Mouse (Mus musculus) stomach, postnatal 0 days (tissue): ENCODE results near the gene Icam2. TPM values are rescaled to one million over a fixed set of nuclear protein-coding genes. Genes with fewer than 3 reads are reported as not detected.
A peak's percentile ranks its signal among the peaks of the same experiment; 100 is the strongest.

ENCODE experiments used
- ATAC-seq: fragments of 200-750 bp; cut with Nextera tagmentation; 2 replicates; pipeline ENCODE4 v1.8.0; 2017; ENCODE audit not compliant: low FRiP score, low TSS enrichment
- DNase-seq: peaks from one replicate; pipeline ENCODE4 v3.0.0-alpha.2; 2016; ENCODE audit warnings: low spot score
- H3K27ac ChIP-seq: fragments of 300-500 bp; sonication (generic); replicated peaks from 2 replicates; pipeline ENCODE4 v1.5.1; 2014; ENCODE audit warnings: mild to moderate bottlenecking, control low read depth
- H3K27me3 ChIP-seq: fragments of 300-500 bp; sonication (generic); 2 replicates; pipeline ENCODE4 v1.6.1; 2014; ENCODE audit warnings: low read length; ENCODE audit not compliant: control insufficient read depth, insufficient read depth
- H3K36me3 ChIP-seq: fragments of 300-500 bp; sonication (generic); 2 replicates; pipeline ENCODE4 v1.6.1; 2014; ENCODE audit warnings: low read length, mixed read lengths; ENCODE audit not compliant: control insufficient read depth, insufficient read depth
- H3K4me1 ChIP-seq: fragments of 300-500 bp; sonication (generic); replicated peaks from 2 replicates; pipeline ENCODE4 v1.6.1; 2014; ENCODE audit warnings: antibody characterized with exemption; ENCODE audit not compliant: control insufficient read depth, insufficient read depth
- H3K4me2 ChIP-seq: fragments of 300-500 bp; sonication (generic); replicated peaks from 2 replicates; pipeline ENCODE4 v1.6.1; 2014; ENCODE audit warnings: low read depth, mild to moderate bottlenecking, control low read depth, moderate library complexity
- H3K4me3 ChIP-seq: fragments of 300-500 bp; sonication (generic); 2 replicates; pipeline ENCODE4 v1.5.1; 2014; ENCODE audit warnings: low read depth, low read length, control low read depth
- H3K9ac ChIP-seq: fragments of 300-500 bp; sonication (generic); 2 replicates; pipeline ENCODE4 v1.6.1; 2014; ENCODE audit warnings: mild to moderate bottlenecking, low read length, control low read depth, mixed read lengths
- H3K9me3 ChIP-seq: fragments of 300-500 bp; sonication (generic); 2 replicates; pipeline ENCODE4 v1.6.1; 2016; ENCODE audit warnings: low read length; ENCODE audit not compliant: control insufficient read depth
- CTCF ChIP-seq: IDR thresholded peaks from 2 replicates; pipeline ENCODE4 v1.5.1; 2016; ENCODE audit warnings: antibody characterized with exemption, low read depth, mild to moderate bottlenecking, moderate library complexity
- EP300 ChIP-seq: optimal IDR thresholded peaks from 2 replicates; pipeline ENCODE3; 2016; ENCODE audit warnings: antibody characterized with exemption
- WGBS: fragments of 180-500 bp; shearing (Covaris S2); extraction: QIAGEN DNeasy Blood & Tissue Kit; methylation state at CpG from one replicate; pipeline ENCODE4 v1.1.7; 2014; 5-methylcytosine and 5-hydroxymethylcytosine counted together
- polyA plus RNA-seq: library from polyadenylated mRNA; unstranded; fragments of >200 nt; fragmentation: Nextera tagmentation; extraction: Ambion mirVana; gene quantifications from 2 replicates; pipeline ENCODE4 v1.2.1, GENCODE M21; 2015

Icam2 gene
- polyA plus RNA-seq, 1 experiment from 2014 or later = 12.7 TPM

DNA sequence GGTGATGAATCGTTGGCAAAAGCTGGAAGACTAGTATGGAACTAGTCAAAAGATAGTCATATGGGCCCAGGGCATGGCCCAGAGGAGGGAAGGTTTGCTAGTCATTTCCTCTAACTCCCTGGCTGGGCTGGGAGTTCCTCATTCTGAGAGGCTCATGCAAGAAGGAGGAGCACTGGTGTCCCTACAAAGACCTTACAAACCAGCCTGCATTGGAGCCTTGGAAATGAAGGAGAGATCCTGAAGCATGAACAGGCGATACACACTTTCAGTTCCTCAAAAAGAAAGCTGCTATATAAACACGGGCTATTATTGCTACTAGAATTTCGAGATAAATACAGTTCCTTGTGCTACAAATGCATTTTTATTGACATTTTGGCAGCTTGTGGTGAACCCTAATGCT lies 40.2 kb upstream of the Icam2 start:
- H3K27ac ChIP-seq = no peak overlapping the region
- no peak overlapping the region for H3K4me3 ChIP-seq
- peaks cover 2% of the 10 kb centered on the region for H3K36me3 ChIP-seq
- ATAC-seq (no peak), DNase-seq (no peak)
- H3K4me2 ChIP-seq = no peak overlapping the region
- TF ChIP-seq CTCF (no peak), EP300 (no peak)
- 56% methylated on average over 4 of the region's 4 CpGs for WGBS
- no peaks in the 10 kb centered on the region for H3K9me3 ChIP-seq
- H3K9ac ChIP-seq = no peak overlapping the region
- no peaks in the 10 kb centered on the region for H3K4me1 ChIP-seq
- H3K27me3 ChIP-seq = no peaks in the 10 kb centered on the region

GRCm38 (mm10) chr11:106426447-106426846 lies 38.6 kb upstream of the Icam2 start:
- Histone ChIP-seq H3K9me3 (no peaks in the 10 kb centered on the region), H3K27ac (no peak overlapping the region), H3K9ac (no peak overlapping the region), H3K27me3 (no peaks in the 10 kb centered on the region), H3K4me1 (no peaks in the 10 kb centered on the region), H3K4me2 (no peak overlapping the region), H3K36me3 (peaks cover 6% of the 10 kb centered on the region), H3K4me3 (no peak overlapping the region)
- no peak for TF ChIP-seq CTCF
- ATAC-seq (no peak), DNase-seq (no peak)
- WGBS = 92% methylated on average over 4 of the region's 4 CpGs

DNA sequence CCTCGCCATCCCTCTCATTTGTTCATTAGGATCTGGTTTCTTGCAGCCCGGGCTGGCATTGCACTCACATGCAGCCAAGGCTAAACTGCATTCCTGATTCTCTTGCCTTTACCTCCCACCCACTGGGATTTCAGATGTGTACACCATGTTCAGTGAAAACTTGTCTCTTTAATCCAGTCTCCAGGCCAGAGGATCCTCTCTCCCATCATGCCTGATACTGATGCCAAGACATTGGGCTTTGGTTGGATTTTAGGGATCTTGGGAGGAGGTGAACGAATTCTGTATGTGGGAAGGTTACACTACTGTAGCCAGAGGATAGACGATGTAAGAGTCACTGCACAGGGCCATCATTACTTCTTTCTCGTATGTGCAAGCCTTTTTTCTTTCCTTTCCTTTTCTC lies 37.3 kb upstream of the Icam2 start:
- 93% methylated on average over 5 of the region's 5 CpGs for WGBS
- Histone ChIP-seq H3K27ac (no peak overlapping the region), H3K36me3 (peaks cover 6% of the 10 kb centered on the region), H3K9me3 (no peaks in the 10 kb centered on the region), H3K4me1 (no peaks in the 10 kb centered on the region), H3K4me3 (no peak overlapping the region), H3K4me2 (no peak overlapping the region), H3K9ac (no peak overlapping the region), H3K27me3 (no peaks in the 10 kb centered on the region)
- ATAC-seq (no peak), DNase-seq (no peak)
- no peak for TF ChIP-seq CTCF
- TF ChIP-seq EP300 = no peak

- H3K36me3 ChIP-seq = peaks cover 6% of the 10 kb centered on the region
- ATAC-seq (no peak), DNase-seq (no peak)
- H3K27ac ChIP-seq = no peak overlapping the region
- H3K9ac ChIP-seq = no peak overlapping the region
- no peaks in the 10 kb centered on the region for H3K27me3 ChIP-seq
- H3K4me2 ChIP-seq = no peak overlapping the region
- H3K9me3 ChIP-seq = no peaks in the 10 kb centered on the region
- no peak for TF ChIP-seq EP300
- TF ChIP-seq CTCF = no peak
- H3K4me1 ChIP-seq = no peaks in the 10 kb centered on the region
- no peak overlapping the region for H3K4me3 ChIP-seq
- WGBS = 60% methylated on average over 9 of the region's 9 CpGs
Observed at GRCm38 (mm10) chr11:106419262-106420102, 31.6 kb upstream of the Icam2 start.

DNA sequence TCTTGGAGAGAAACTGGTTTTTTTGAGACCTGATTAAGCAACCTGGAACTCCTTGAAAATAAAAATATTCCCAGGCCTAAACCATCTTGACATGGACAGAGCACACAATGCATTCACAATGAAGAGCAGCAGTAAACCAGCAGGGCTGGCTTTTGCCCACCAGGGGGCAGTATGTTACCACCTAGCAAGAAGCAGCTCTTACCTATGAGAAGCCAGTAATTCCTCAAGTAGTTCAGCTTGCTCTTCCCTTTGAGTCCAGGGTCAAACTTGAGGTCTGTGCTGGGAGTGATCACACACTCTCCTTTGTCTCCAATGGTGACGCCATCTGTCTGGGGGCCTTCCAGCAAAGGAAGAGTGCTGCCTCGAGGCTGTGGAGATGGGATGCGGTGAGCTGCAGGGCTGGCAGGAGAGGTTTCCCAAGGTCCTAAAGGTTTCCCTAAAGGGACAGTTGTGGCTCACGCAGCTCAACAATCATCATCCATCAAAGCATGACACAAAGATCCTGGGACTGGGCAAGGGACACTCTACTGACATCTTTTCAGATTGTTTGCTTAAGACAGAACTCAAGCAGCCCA lies 30.8 kb upstream of the Icam2 start:
- Histone ChIP-seq H3K4me2 (no peak overlapping the region), H3K27ac (no peak overlapping the region), H3K4me3 (no peak overlapping the region), H3K9me3 (no peaks in the 10 kb centered on the region), H3K36me3 (peaks cover 6% of the 10 kb centered on the region), H3K27me3 (no peaks in the 10 kb centered on the region), H3K4me1 (no peaks in the 10 kb centered on the region), H3K9ac (no peak overlapping the region)
- peak; percentile 86 for DNase-seq
- TF ChIP-seq EP300 = no peak
- peak; percentile 100 for TF ChIP-seq CTCF
- ATAC-seq = peak; percentile 66
- 33% methylated on average over 4 of the region's 4 CpGs for WGBS

DNA sequence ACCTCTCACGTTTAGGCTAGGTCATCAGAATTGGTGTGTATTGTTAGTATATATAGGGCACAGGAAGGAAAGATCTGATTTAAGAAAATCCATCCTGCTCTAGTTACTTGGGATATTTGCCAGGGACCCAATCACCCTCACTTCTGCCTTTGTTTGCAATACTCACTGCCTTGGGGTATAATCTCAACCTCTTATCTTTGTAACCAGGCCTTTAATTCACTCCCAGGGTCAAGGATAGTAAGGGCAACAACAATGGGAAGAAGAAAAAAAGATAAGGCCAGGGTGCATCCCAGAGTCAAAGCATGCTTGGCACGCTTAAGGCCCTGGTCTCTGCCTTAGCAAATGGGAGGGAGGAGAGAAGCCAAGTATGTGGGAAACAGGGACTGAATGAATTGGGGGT lies 30.0 kb upstream of the Icam2 start:
- Histone ChIP-seq H3K9me3 (no peaks in the 10 kb centered on the region), H3K9ac (no peak overlapping the region), H3K27ac (no peak overlapping the region), H3K27me3 (no peaks in the 10 kb centered on the region), H3K4me1 (no peaks in the 10 kb centered on the region), H3K36me3 (peaks cover 4% of the 10 kb centered on the region), H3K4me2 (no peak overlapping the region), H3K4me3 (no peak overlapping the region)
- no peak for ATAC-seq
- DNase-seq = no peak
- TF ChIP-seq EP300 = no peak
- no peak for TF ChIP-seq CTCF
- 82% methylated on average over 2 of the region's 2 CpGs for WGBS
